Mouse (Mus musculus) midbrain, embryonic 14.5 days (tissue): ENCODE measurements at regions not wholly inside any gene's neighbourhood (a gene's known extent, or its start where the extent isn't known, plus 50 kb on each side); places are given as distances from the start of the nearest gene placed in this dataset.
"Not testable (repeated sequence)": the region's sequence is repeated elsewhere in the genome, so short reads cannot be mapped to it uniquely, and the experiment has no call there.

Source experiments
- ATAC-seq: fragments of 200-750 bp; cut with Nextera tagmentation; 2 replicates; pipeline ENCODE4 v1.8.0; 2017; ENCODE audit warnings: moderate number of reproducible peaks, moderate library complexity; ENCODE audit not compliant: low FRiP score, low TSS enrichment
- DNase-seq: peaks from one replicate; pipeline ENCODE4 v3.0.0-alpha.2; 2015
- H3K27ac ChIP-seq: fragments of 300-500 bp; sonication (generic); replicated peaks from 2 replicates; pipeline ENCODE4 v1.5.1; 2014; ENCODE audit warnings: mild to moderate bottlenecking, low read depth, low read length, moderate library complexity
- H3K27me3 ChIP-seq: fragments of 300-500 bp; sonication (generic); 2 replicates; pipeline ENCODE4 v1.6.1; 2014; ENCODE audit warnings: low read length, control low read depth, mixed read lengths; ENCODE audit not compliant: control insufficient read depth, insufficient read depth
- H3K36me3 ChIP-seq: fragments of 300-500 bp; sonication (generic); 2 replicates; pipeline ENCODE4 v1.6.1; 2014; ENCODE audit warnings: low read length, control low read depth; ENCODE audit not compliant: control insufficient read depth, insufficient read depth
- H3K4me1 ChIP-seq: fragments of 300-500 bp; sonication (generic); 2 replicates; pipeline ENCODE4 v1.6.1; 2014; ENCODE audit warnings: mild to moderate bottlenecking, antibody characterized with exemption, low read length, control low read depth; ENCODE audit not compliant: control insufficient read depth, insufficient read depth
- H3K4me2 ChIP-seq: fragments of 300-500 bp; sonication (generic); 2 replicates; pipeline ENCODE4 v1.6.1; 2014; ENCODE audit warnings: mild to moderate bottlenecking, low read length, moderate library complexity
- H3K4me3 ChIP-seq: fragments of 300-500 bp; sonication (generic); replicated peaks from 2 replicates; pipeline ENCODE4 v1.5.1; 2014; ENCODE audit warnings: low read depth, low read length
- H3K9ac ChIP-seq: fragments of 300-500 bp; sonication (generic); replicated peaks from 2 replicates; pipeline ENCODE4 v1.6.1; 2014; ENCODE audit warnings: mild to moderate bottlenecking, low read length, moderate library complexity
- H3K9me3 ChIP-seq: fragments of 300-500 bp; sonication (generic); 2 replicates; pipeline ENCODE4 v1.6.1; 2016; ENCODE audit warnings: low read length, control low read depth, mixed read lengths; ENCODE audit not compliant: control insufficient read depth
- WGBS: fragments of 180-500 bp; shearing (Covaris S2); extraction: QIAGEN DNeasy Blood & Tissue Kit; methylation state at CpG from one replicate; pipeline ENCODE4 v1.1.7; 2014; 5-methylcytosine and 5-hydroxymethylcytosine counted together

- ATAC-seq, result peak; percentile 11; the same call in 1 of the 2 replicates
- Histone ChIP-seq H3K36me3 (no peaks in the 10 kb centered on the region), H3K9ac (no peak overlapping the region), H3K4me2 (no peak overlapping the region), H3K27ac (no peak overlapping the region), H3K4me3 (no peak overlapping the region), H3K9me3 (no peaks in the 10 kb centered on the region), H3K4me1 (no peaks in the 10 kb centered on the region), H3K27me3 (no peaks in the 10 kb centered on the region)
- peak; percentile 30 for DNase-seq
- 28% methylated on average over 10 of the region's 10 CpGs for WGBS
These were observed 624.8 kb upstream of the BB014433 start for GRCm38 (mm10) chr8:15670722-15671121.

GRCm38 (mm10) chr8:15670298-15670697, 624.4 kb upstream of the BB014433 start:
- 67% methylated on average over 5 of the region's 5 CpGs for WGBS
- no peak overlapping the region for H3K27ac ChIP-seq
- no peaks in the 10 kb centered on the region for H3K4me1 ChIP-seq
- H3K4me2 ChIP-seq, result no peak overlapping the region
- no peak overlapping the region for H3K9ac ChIP-seq
- no peak for ATAC-seq
- H3K27me3 ChIP-seq, result no peaks in the 10 kb centered on the region
- no peaks in the 10 kb centered on the region for H3K36me3 ChIP-seq
- no peaks in the 10 kb centered on the region for H3K9me3 ChIP-seq
- no peak for DNase-seq
- H3K4me3 ChIP-seq, result no peak overlapping the region

GRCm38 (mm10) chr8:15669515-15669914, 623.6 kb upstream of the BB014433 start:
- DNase-seq (no peak), ATAC-seq (no peak)
- no peaks in the 10 kb centered on the region for H3K27me3 ChIP-seq
- H3K4me1 ChIP-seq, result no peaks in the 10 kb centered on the region
- no peaks in the 10 kb centered on the region for H3K9me3 ChIP-seq
- 63% methylated on average over 3 of the region's 3 CpGs for WGBS
- no peak overlapping the region for H3K9ac ChIP-seq
- no peak overlapping the region for H3K4me3 ChIP-seq
- no peaks in the 10 kb centered on the region for H3K36me3 ChIP-seq
- H3K4me2 ChIP-seq, result no peak overlapping the region
- H3K27ac ChIP-seq, result no peak overlapping the region

- no peak overlapping the region for H3K4me2 ChIP-seq
- H3K9ac ChIP-seq, result no peak overlapping the region
- no peak overlapping the region for H3K4me3 ChIP-seq
- H3K4me1 ChIP-seq, result no peaks in the 10 kb centered on the region
- no peak overlapping the region for H3K27ac ChIP-seq
- 72% methylated on average over 1 of the region's 1 CpGs for WGBS
- no peaks in the 10 kb centered on the region for H3K27me3 ChIP-seq
- H3K9me3 ChIP-seq, result no peaks in the 10 kb centered on the region
- no peak for DNase-seq
- ATAC-seq, result no peak
- no peaks in the 10 kb centered on the region for H3K36me3 ChIP-seq
These were observed 614.7 kb upstream of the BB014433 start for GRCm38 (mm10) chr8:15660602-15661001.

- ATAC-seq, result no peak
- 69% methylated on average over 4 of the region's 4 CpGs for WGBS
These were observed 589.0 kb upstream of the BB014433 start for GRCm38 (mm10) chr8:15634769-15635366.

GRCm38 (mm10) chr8:15628584-15628983, 582.7 kb upstream of the BB014433 start:
- no peak overlapping the region for H3K9ac ChIP-seq
- no peak overlapping the region for H3K27ac ChIP-seq
- 96% methylated on average over 2 of the region's 2 CpGs for WGBS
- no peak for ATAC-seq
- no peaks in the 10 kb centered on the region for H3K9me3 ChIP-seq
- H3K27me3 ChIP-seq, result no peaks in the 10 kb centered on the region
- no peak overlapping the region for H3K4me3 ChIP-seq
- H3K4me1 ChIP-seq, result no peaks in the 10 kb centered on the region
- H3K36me3 ChIP-seq, result no peaks in the 10 kb centered on the region
- no peak overlapping the region for H3K4me2 ChIP-seq
- no peak for DNase-seq

More at GRCm38 (mm10) chr8:15634769-15635366, 589.0 kb upstream of the BB014433 start:
- H3K4me2 ChIP-seq, result no peak overlapping the region
- no peaks in the 10 kb centered on the region for H3K4me1 ChIP-seq
- no peak overlapping the region for H3K27ac ChIP-seq
- DNase-seq, result no peak
- 0 out of 2 replicates have a peak, but pooled peaks cover 6% of the 10 kb centered on the region for H3K9me3 ChIP-seq
- no peak overlapping the region for H3K4me3 ChIP-seq
- no peaks in the 10 kb centered on the region for H3K36me3 ChIP-seq
- no peaks in the 10 kb centered on the region for H3K27me3 ChIP-seq
- no peak overlapping the region for H3K9ac ChIP-seq

GRCm38 (mm10) chr8:15623602-15624392, 577.9 kb upstream of the BB014433 start:
- WGBS, result 94% methylated on average over 31 of the region's 31 CpGs
- H3K9me3 ChIP-seq, ATAC-seq, H3K36me3 ChIP-seq, H3K4me1 ChIP-seq, DNase-seq, H3K4me2 ChIP-seq, H3K9ac ChIP-seq, H3K27ac ChIP-seq, H3K27me3 ChIP-seq, H3K4me3 ChIP-seq: not testable (repeated sequence)

GRCm38 (mm10) chr8:15610217-15610616, 564.3 kb upstream of the BB014433 start:
- WGBS, result 45% methylated on average over 8 of the region's 8 CpGs
- Histone ChIP-seq H3K4me2 (no peak overlapping the region), H3K4me1 (peaks cover 4% of the 10 kb centered on the region; the same call in 1 of the 2 replicates), H3K27ac (no peak overlapping the region), H3K9ac (no peak overlapping the region), H3K27me3 (no peaks in the 10 kb centered on the region), H3K9me3 (no peaks in the 10 kb centered on the region), H3K4me3 (no peak overlapping the region), H3K36me3 (no peaks in the 10 kb centered on the region)
- ATAC-seq, result no peak
- DNase-seq, result no peak
